Mouse (Mus musculus) cerebellum, postnatal 14 days (tissue): Measurements from ENCODE around the gene Sh3kbp1.

Experiments used
- DNase-seq, 2 experiments: peaks; one replicate each; pipeline ENCODE4 v3.0.0; 2021; ENCODE audit warnings: mixed read lengths in 2 of 2

Gene Sh3kbp1

GRCm38 (mm10) chrX:159678320-159678835 is 51.3 kb downstream of the Sh3kbp1 start:
- no peak for DNase-seq

- DNase-seq = no peak
Observed at GRCm38 (mm10) chrX:159685521-159685920, 58.4 kb downstream of the Sh3kbp1 start.

GRCm38 (mm10) chrX:159686850-159687249 is 59.8 kb downstream of the Sh3kbp1 start:
- DNase-seq = no peak

GRCm38 (mm10) chrX:159688698-159689097 is 61.6 kb downstream of the Sh3kbp1 start:
- no peak for DNase-seq

GRCm38 (mm10) chrX:159689785-159690416 is 62.8 kb downstream of the Sh3kbp1 start:
- DNase-seq = no peak

GRCm38 (mm10) chrX:159693126-159693525 is 66.1 kb downstream of the Sh3kbp1 start:
- DNase-seq = no peak

GRCm38 (mm10) chrX:159696545-159696944 is 69.5 kb downstream of the Sh3kbp1 start:
- DNase-seq = no peak

- DNase-seq = no peak
Observed at GRCm38 (mm10) chrX:159697030-159697454, 70.0 kb downstream of the Sh3kbp1 start.

- DNase-seq = no peak
Observed at GRCm38 (mm10) chrX:159702850-159703249, 75.8 kb downstream of the Sh3kbp1 start.

- no peak for DNase-seq
Observed at GRCm38 (mm10) chrX:159704381-159705004, 77.4 kb downstream of the Sh3kbp1 start.

GRCm38 (mm10) chrX:159705412-159705811 is 78.3 kb downstream of the Sh3kbp1 start:
- DNase-seq = no peak

GRCm38 (mm10) chrX:159708076-159708830 is 81.2 kb downstream of the Sh3kbp1 start:
- no peak for DNase-seq

- no peak for DNase-seq
Observed at GRCm38 (mm10) chrX:159709296-159709695, 82.2 kb downstream of the Sh3kbp1 start.

- DNase-seq = no peak
Observed at GRCm38 (mm10) chrX:159711070-159712029, 84.3 kb downstream of the Sh3kbp1 start.

GRCm38 (mm10) chrX:159713191-159713590 is 86.1 kb downstream of the Sh3kbp1 start:
- no peak for DNase-seq

GRCm38 (mm10) chrX:159721390-159721789 is 94.3 kb downstream of the Sh3kbp1 start:
- DNase-seq = no peak

- DNase-seq = no peak
Observed at GRCm38 (mm10) chrX:159731421-159731820, 104.3 kb downstream of the Sh3kbp1 start.

GRCm38 (mm10) chrX:159732845-159733244 is 105.8 kb downstream of the Sh3kbp1 start:
- DNase-seq = no peak

- DNase-seq = no peak
Observed at GRCm38 (mm10) chrX:159733948-159734347, 106.9 kb downstream of the Sh3kbp1 start.

- no peak for DNase-seq
Observed at GRCm38 (mm10) chrX:159735513-159736099, 108.5 kb downstream of the Sh3kbp1 start.

- DNase-seq = no peak
Observed at GRCm38 (mm10) chrX:159737344-159737743, 110.3 kb downstream of the Sh3kbp1 start.

GRCm38 (mm10) chrX:159744035-159744434 is 117.0 kb downstream of the Sh3kbp1 start:
- DNase-seq = peak; percentile 24 to 44
